Mouse (Mus musculus) forebrain, embryonic 13.5 days (tissue): Measurements from ENCODE around the gene Ankrd2. TPM values are rescaled to one million over a fixed set of nuclear protein-coding genes. Genes with fewer than 3 reads are reported as not detected.

Source experiments
- ATAC-seq: fragments of 200-750 bp; cut with Nextera tagmentation; 2 replicates; pipeline ENCODE4 v1.8.0; 2017
- H3K27ac ChIP-seq: fragments of 300-500 bp; sonication (generic); 2 replicates; pipeline ENCODE4 v1.5.1; 2015; ENCODE audit warnings: inconsistent platforms, mild to moderate bottlenecking, moderate library complexity
- H3K27me3 ChIP-seq: fragments of 300-500 bp; sonication (generic); 2 replicates; pipeline ENCODE4 v1.6.1; 2015; ENCODE audit warnings: mild to moderate bottlenecking, inconsistent platforms
- H3K36me3 ChIP-seq: fragments of 300-500 bp; sonication (generic); 2 replicates; pipeline ENCODE4 v1.6.1; 2015; ENCODE audit warnings: mild to moderate bottlenecking, inconsistent platforms; ENCODE audit not compliant: poor library complexity, severe bottlenecking
- H3K4me1 ChIP-seq: fragments of 300-500 bp; sonication (generic); 2 replicates; pipeline ENCODE4 v1.6.1; 2015; ENCODE audit warnings: inconsistent platforms
- H3K4me2 ChIP-seq: fragments of 300-500 bp; sonication (generic); 2 replicates; pipeline ENCODE4 v1.6.1; 2015; ENCODE audit warnings: inconsistent platforms, mild to moderate bottlenecking, moderate library complexity
- H3K4me3 ChIP-seq: fragments of 300-500 bp; sonication (generic); 2 replicates; pipeline ENCODE4 v1.5.1; 2015; ENCODE audit warnings: mild to moderate bottlenecking, inconsistent platforms
- H3K9ac ChIP-seq: fragments of 300-500 bp; sonication (generic); 2 replicates; pipeline ENCODE4 v1.6.1; 2015; ENCODE audit warnings: mild to moderate bottlenecking, inconsistent platforms
- H3K9me3 ChIP-seq: fragments of 300-500 bp; sonication (generic); replicated peaks from 2 replicates; pipeline ENCODE4 v1.6.1; 2016; ENCODE audit warnings: inconsistent platforms
- WGBS: fragments of 180-500 bp; shearing (Covaris S2); methylation state at CpG from one replicate; pipeline ENCODE4 v1.1.7; 2015; 5-methylcytosine and 5-hydroxymethylcytosine counted together
- polyA plus RNA-seq: library from polyadenylated mRNA; unstranded; fragments of >200 nt; fragmentation: Nextera tagmentation; extraction: Ambion mirVana; gene quantifications from 2 replicates; pipeline ENCODE4 v1.2.1, GENCODE M21; 2015

Gene Ankrd2
- polyA plus RNA-seq, 1 experiment from 2014 or later = 0.15 TPM

- no peak overlapping the region for H3K9ac ChIP-seq
- 79% methylated on average over 4 of the region's 4 CpGs for WGBS
Observed at GRCm38 (mm10) chr19:42000446-42000958, 35.3 kb upstream of the Ankrd2 start.

GRCm38 (mm10) chr19:42001253-42001980, 34.4 kb upstream of the Ankrd2 start:
- no peak overlapping the region for H3K9ac ChIP-seq
- no peak for ATAC-seq
- no peak overlapping the region for H3K27ac ChIP-seq
- H3K36me3 ChIP-seq = no peaks in the 10 kb centered on the region
- H3K4me2 ChIP-seq = no peak overlapping the region
- H3K27me3 ChIP-seq = no peaks in the 10 kb centered on the region
- no peaks in the 10 kb centered on the region for H3K4me1 ChIP-seq
- WGBS = 94% methylated on average over 12 of the region's 12 CpGs
- H3K4me3 ChIP-seq = no peak overlapping the region
- H3K9me3 ChIP-seq = no peaks in the 10 kb centered on the region

More at GRCm38 (mm10) chr19:42000446-42000958, 35.3 kb upstream of the Ankrd2 start:
- H3K27ac ChIP-seq = no peak overlapping the region
- no peak for ATAC-seq
- no peaks in the 10 kb centered on the region for H3K27me3 ChIP-seq
- H3K4me3 ChIP-seq = no peak overlapping the region
- no peak overlapping the region for H3K4me2 ChIP-seq
- H3K36me3 ChIP-seq = no peaks in the 10 kb centered on the region
- no peaks in the 10 kb centered on the region for H3K9me3 ChIP-seq
- H3K4me1 ChIP-seq = no peaks in the 10 kb centered on the region

GRCm38 (mm10) chr19:42004258-42004657, 31.5 kb upstream of the Ankrd2 start:
- Histone ChIP-seq H3K9ac (no peak overlapping the region), H3K36me3 (no peaks in the 10 kb centered on the region), H3K4me3 (no peak overlapping the region), H3K27ac (no peak overlapping the region), H3K4me2 (no peak overlapping the region), H3K4me1 (no peaks in the 10 kb centered on the region), H3K27me3 (no peaks in the 10 kb centered on the region), H3K9me3 (no peaks in the 10 kb centered on the region)
- no peak for ATAC-seq
- 82% methylated on average over 6 of the region's 6 CpGs for WGBS

- ATAC-seq = no peak
- Histone ChIP-seq H3K9ac (no peak overlapping the region), H3K4me2 (no peak overlapping the region), H3K4me1 (no peaks in the 10 kb centered on the region), H3K4me3 (no peak overlapping the region), H3K36me3 (no peaks in the 10 kb centered on the region), H3K27ac (no peak overlapping the region), H3K9me3 (no peaks in the 10 kb centered on the region), H3K27me3 (no peaks in the 10 kb centered on the region)
- 86% methylated on average over 3 of the region's 3 CpGs for WGBS
Observed at GRCm38 (mm10) chr19:42005616-42006015, 30.2 kb upstream of the Ankrd2 start.

- no peaks in the 10 kb centered on the region for H3K27me3 ChIP-seq
- H3K27ac ChIP-seq = no peak overlapping the region
- WGBS = 71% methylated on average over 8 of the region's 8 CpGs
- no peak overlapping the region for H3K9ac ChIP-seq
- no peaks in the 10 kb centered on the region for H3K36me3 ChIP-seq
- H3K4me1 ChIP-seq = no peaks in the 10 kb centered on the region
- H3K4me2 ChIP-seq = no peak overlapping the region
- ATAC-seq = no peak
- no peaks in the 10 kb centered on the region for H3K9me3 ChIP-seq
- H3K4me3 ChIP-seq = no peak overlapping the region
Observed at GRCm38 (mm10) chr19:42006568-42006967, 29.2 kb upstream of the Ankrd2 start.

- no peaks in the 10 kb centered on the region for H3K27me3 ChIP-seq
- 72% methylated on average over 3 of the region's 3 CpGs for WGBS
- H3K9me3 ChIP-seq = no peaks in the 10 kb centered on the region
- no peaks in the 10 kb centered on the region for H3K36me3 ChIP-seq
- no peaks in the 10 kb centered on the region for H3K4me1 ChIP-seq
- H3K4me2 ChIP-seq = no peak overlapping the region
- no peak overlapping the region for H3K9ac ChIP-seq
- ATAC-seq = no peak
- H3K27ac ChIP-seq = no peak overlapping the region
- no peak overlapping the region for H3K4me3 ChIP-seq
Observed at GRCm38 (mm10) chr19:42008586-42008985, 27.2 kb upstream of the Ankrd2 start.

GRCm38 (mm10) chr19:42009067-42009466, 26.7 kb upstream of the Ankrd2 start:
- no peaks in the 10 kb centered on the region for H3K4me1 ChIP-seq
- no peak for ATAC-seq
- no peaks in the 10 kb centered on the region for H3K9me3 ChIP-seq
- H3K27me3 ChIP-seq = no peaks in the 10 kb centered on the region
- no peaks in the 10 kb centered on the region for H3K36me3 ChIP-seq
- no peak overlapping the region for H3K4me3 ChIP-seq
- WGBS = 77% methylated on average over 7 of the region's 7 CpGs
- no peak overlapping the region for H3K4me2 ChIP-seq
- H3K27ac ChIP-seq = no peak overlapping the region
- H3K9ac ChIP-seq = no peak overlapping the region

GRCm38 (mm10) chr19:42010436-42010835, 25.4 kb upstream of the Ankrd2 start:
- Histone ChIP-seq H3K4me2 (no peak overlapping the region), H3K27me3 (no peaks in the 10 kb centered on the region), H3K4me1 (no peaks in the 10 kb centered on the region), H3K27ac (no peak overlapping the region), H3K36me3 (no peaks in the 10 kb centered on the region), H3K4me3 (no peak overlapping the region), H3K9ac (no peak overlapping the region), H3K9me3 (no peaks in the 10 kb centered on the region)
- ATAC-seq = no peak
- 72% methylated on average over 4 of the region's 4 CpGs for WGBS

GRCm38 (mm10) chr19:42011123-42011522, 24.7 kb upstream of the Ankrd2 start:
- ATAC-seq = no peak
- WGBS = 81% methylated on average over 7 of the region's 7 CpGs
- no peaks in the 10 kb centered on the region for H3K36me3 ChIP-seq

GRCm38 (mm10) chr19:42014231-42014825, 21.5 kb upstream of the Ankrd2 start:
- WGBS = 84% methylated on average over 3 of the region's 3 CpGs
- ATAC-seq = no peak

More at GRCm38 (mm10) chr19:42011123-42011522, 24.7 kb upstream of the Ankrd2 start:
- no peaks in the 10 kb centered on the region for H3K9me3 ChIP-seq
- H3K4me3 ChIP-seq = no peak overlapping the region
- H3K27me3 ChIP-seq = no peaks in the 10 kb centered on the region
- H3K4me1 ChIP-seq = no peaks in the 10 kb centered on the region
- no peak overlapping the region for H3K27ac ChIP-seq
- H3K9ac ChIP-seq = no peak overlapping the region
- no peak overlapping the region for H3K4me2 ChIP-seq

GRCm38 (mm10) chr19:42015001-42015400, 20.8 kb upstream of the Ankrd2 start:
- Histone ChIP-seq H3K4me1 (no peaks in the 10 kb centered on the region), H3K9ac (no peak overlapping the region), H3K27me3 (no peaks in the 10 kb centered on the region), H3K4me3 (no peak overlapping the region), H3K36me3 (no peaks in the 10 kb centered on the region), H3K9me3 (no peaks in the 10 kb centered on the region), H3K27ac (no peak overlapping the region), H3K4me2 (no peak overlapping the region)
- 81% methylated on average over 6 of the region's 6 CpGs for WGBS
- ATAC-seq = no peak

More at GRCm38 (mm10) chr19:42014231-42014825, 21.5 kb upstream of the Ankrd2 start:
- Histone ChIP-seq H3K4me1 (no peaks in the 10 kb centered on the region), H3K36me3 (no peaks in the 10 kb centered on the region), H3K27me3 (no peaks in the 10 kb centered on the region), H3K4me2 (no peak overlapping the region), H3K4me3 (no peak overlapping the region), H3K9me3 (no peaks in the 10 kb centered on the region), H3K27ac (no peak overlapping the region), H3K9ac (no peak overlapping the region)

- no peak overlapping the region for H3K27ac ChIP-seq
- H3K9ac ChIP-seq = no peak overlapping the region
- H3K27me3 ChIP-seq = no peaks in the 10 kb centered on the region
- H3K4me2 ChIP-seq = no peak overlapping the region
- no peak for ATAC-seq
- no peaks in the 10 kb centered on the region for H3K9me3 ChIP-seq
- 66% methylated on average over 4 of the region's 4 CpGs for WGBS
- H3K4me1 ChIP-seq = no peaks in the 10 kb centered on the region
- no peak overlapping the region for H3K4me3 ChIP-seq
- H3K36me3 ChIP-seq = no peaks in the 10 kb centered on the region
Observed at GRCm38 (mm10) chr19:42016251-42016650, 19.5 kb upstream of the Ankrd2 start.
